Mouse (Mus musculus) spleen, adult 2 months (tissue): Measurements from ENCODE around the gene Serinc4.

ENCODE experiments used
- CTCF ChIP-seq: fragments of 200-500 bp; IDR thresholded peaks from 2 replicates; pipeline ENCODE4 v1.5.1; 2011; ENCODE audit warnings: mild to moderate bottlenecking, inconsistent platforms; ENCODE audit not compliant: insufficient read depth, insufficient read length, insufficient replicate concordance; ENCODE audit errors: extremely low read depth
- POLR2A ChIP-seq: fragments of 200-500 bp; IDR thresholded peaks from 2 replicates; pipeline ENCODE4 v1.6.1; 2011; ENCODE audit warnings: low read depth, low read length, inconsistent platforms

- TF ChIP-seq CTCF (no peak), POLR2A (no peak)
Measured at GRCm38 (mm10) chr2:121452990-121453389, 3.6 kb downstream of the Serinc4 start, which contains the start of gene Hypk.
